Mouse (Mus musculus) testis, adult 2 months (tissue): ENCODE data around the gene Prr29. TPM values are rescaled to one million over a fixed set of nuclear protein-coding genes. Genes with fewer than 3 reads are reported as not detected.
A peak's percentile ranks its signal among the peaks of the same experiment; 100 is the strongest.

Experiments used
- H3K27ac ChIP-seq: fragments of 200-500 bp; 2 replicates; pipeline ENCODE4 v1.5.1; 2012; ENCODE audit warnings: low read depth, low read length; ENCODE audit not compliant: control insufficient read depth, insufficient read depth
- H3K27me3 ChIP-seq: fragments of 200-500 bp; 2 replicates; pipeline ENCODE4 v1.6.1; 2012; ENCODE audit warnings: mild to moderate bottlenecking, low read length, moderate library complexity; ENCODE audit not compliant: control insufficient read depth, insufficient read depth
- H3K36me3 ChIP-seq: fragments of 200-500 bp; 2 replicates; pipeline ENCODE4 v1.6.1; 2012; ENCODE audit warnings: mild to moderate bottlenecking, low read length; ENCODE audit not compliant: control insufficient read depth, insufficient read depth
- H3K4me1 ChIP-seq: fragments of 200-500 bp; 2 replicates; pipeline ENCODE4 v1.6.1; 2012; ENCODE audit warnings: low read length; ENCODE audit not compliant: control insufficient read depth, insufficient read depth
- H3K4me3 ChIP-seq: fragments of 200-500 bp; 2 replicates; pipeline ENCODE4 v1.5.1; 2012; ENCODE audit warnings: low read depth, mild to moderate bottlenecking, low read length, moderate library complexity, mixed read lengths; ENCODE audit not compliant: control insufficient read depth
- CTCF ChIP-seq: fragments of 200-500 bp; IDR thresholded peaks from 2 replicates; pipeline ENCODE4 v1.5.1; 2012; ENCODE audit warnings: low read depth, mild to moderate bottlenecking, inconsistent platforms, low read length, moderate library complexity; ENCODE audit not compliant: control insufficient read depth, insufficient read depth, insufficient replicate concordance
- POLR2A ChIP-seq: fragments of 200-500 bp; IDR thresholded peaks from 2 replicates; pipeline ENCODE4 v1.6.1; 2012; ENCODE audit warnings: low read depth, mild to moderate bottlenecking, inconsistent platforms, low read length, moderate library complexity; ENCODE audit not compliant: control insufficient read depth
- polyA plus RNA-seq: library from polyadenylated mRNA; depleted of rRNA; stranded (reverse); fragments of >200 nt; gene quantifications from 2 replicates; pipeline ENCODE4 v1.2.3, GENCODE M21; 2012

Prr29 gene
- polyA plus RNA-seq, 1 experiment, result 0.40 TPM

DNA sequence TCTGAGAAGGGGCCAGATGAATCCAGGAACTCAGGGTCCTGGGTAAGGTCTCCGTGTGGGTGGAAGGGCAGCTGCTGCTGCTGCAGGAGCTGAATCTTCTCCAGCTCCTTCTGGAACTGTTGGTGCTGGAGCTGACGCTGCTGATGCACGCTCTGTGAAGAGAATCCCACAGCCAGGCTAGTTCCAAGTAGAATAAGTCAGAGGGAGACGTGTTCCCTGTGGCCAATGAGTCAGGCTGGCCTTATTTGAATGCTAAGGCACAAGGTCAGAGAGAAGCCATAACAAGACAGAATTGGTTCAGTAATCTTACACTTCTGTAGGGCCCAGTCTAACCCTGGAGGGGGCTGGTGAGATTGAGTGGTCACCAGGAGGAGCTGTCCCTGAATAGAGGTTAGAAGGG is 44.7 kb downstream of the Prr29 start:
- TF ChIP-seq POLR2A (no peak), CTCF (no peak)
- Histone ChIP-seq H3K4me1 (no peaks in the 10 kb centered on the region), H3K27ac (no peak overlapping the region), H3K4me3 (no peak overlapping the region), H3K27me3 (no peaks in the 10 kb centered on the region), H3K36me3 (no peaks in the 10 kb centered on the region; the same call in 1 of the 2 replicates)

DNA sequence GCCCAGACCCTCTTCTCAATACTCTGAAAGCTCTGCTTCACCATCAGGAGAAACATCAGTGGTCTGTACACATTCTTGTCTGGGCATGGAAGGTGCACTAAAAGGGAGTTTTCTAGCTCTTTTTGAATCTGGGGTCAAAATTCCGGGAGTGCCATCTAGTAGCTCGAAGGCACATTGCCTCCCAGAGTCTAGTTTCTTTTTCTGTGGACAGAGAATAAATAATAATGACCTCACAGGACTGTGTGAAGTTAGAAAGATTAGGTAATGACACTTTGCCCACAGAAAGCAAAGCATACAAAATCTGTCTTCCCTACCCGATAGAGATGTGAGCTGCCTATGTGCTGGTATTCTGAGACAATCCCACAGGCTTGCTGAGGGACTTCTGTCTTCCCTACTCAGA is 45.2 kb downstream of the Prr29 start:
- Histone ChIP-seq H3K36me3 (no peaks in the 10 kb centered on the region; the same call in 1 of the 2 replicates), H3K4me1 (no peaks in the 10 kb centered on the region), H3K27ac (no peak overlapping the region), H3K4me3 (no peak overlapping the region), H3K27me3 (no peaks in the 10 kb centered on the region)
- TF ChIP-seq CTCF, result no peak
- TF ChIP-seq POLR2A, result no peak

DNA sequence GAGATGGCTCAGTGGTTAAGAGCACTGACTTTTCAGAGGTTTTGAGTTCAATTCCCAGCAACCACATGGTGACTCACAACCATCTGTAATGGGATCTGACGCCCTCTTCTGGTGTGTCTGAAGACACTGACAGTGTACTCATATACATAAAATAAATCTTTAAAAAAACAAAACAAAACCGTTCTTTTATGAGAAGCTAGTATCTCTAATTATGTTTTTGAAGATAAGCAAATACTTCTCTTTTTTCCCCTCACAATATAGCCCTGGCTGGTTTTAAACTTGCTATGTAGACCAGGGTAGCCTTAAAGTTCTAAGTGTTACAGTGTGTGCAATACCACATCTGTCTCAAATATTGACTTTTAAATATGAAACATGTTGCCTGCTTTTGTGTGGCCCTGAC is 45.9 kb downstream of the Prr29 start:
- Histone ChIP-seq H3K27ac (no peak overlapping the region), H3K27me3 (no peaks in the 10 kb centered on the region), H3K4me1 (no peaks in the 10 kb centered on the region), H3K4me3 (no peak overlapping the region), H3K36me3 (no peaks in the 10 kb centered on the region; the same call in 1 of the 2 replicates)
- TF ChIP-seq CTCF (no peak), POLR2A (no peak)

DNA sequence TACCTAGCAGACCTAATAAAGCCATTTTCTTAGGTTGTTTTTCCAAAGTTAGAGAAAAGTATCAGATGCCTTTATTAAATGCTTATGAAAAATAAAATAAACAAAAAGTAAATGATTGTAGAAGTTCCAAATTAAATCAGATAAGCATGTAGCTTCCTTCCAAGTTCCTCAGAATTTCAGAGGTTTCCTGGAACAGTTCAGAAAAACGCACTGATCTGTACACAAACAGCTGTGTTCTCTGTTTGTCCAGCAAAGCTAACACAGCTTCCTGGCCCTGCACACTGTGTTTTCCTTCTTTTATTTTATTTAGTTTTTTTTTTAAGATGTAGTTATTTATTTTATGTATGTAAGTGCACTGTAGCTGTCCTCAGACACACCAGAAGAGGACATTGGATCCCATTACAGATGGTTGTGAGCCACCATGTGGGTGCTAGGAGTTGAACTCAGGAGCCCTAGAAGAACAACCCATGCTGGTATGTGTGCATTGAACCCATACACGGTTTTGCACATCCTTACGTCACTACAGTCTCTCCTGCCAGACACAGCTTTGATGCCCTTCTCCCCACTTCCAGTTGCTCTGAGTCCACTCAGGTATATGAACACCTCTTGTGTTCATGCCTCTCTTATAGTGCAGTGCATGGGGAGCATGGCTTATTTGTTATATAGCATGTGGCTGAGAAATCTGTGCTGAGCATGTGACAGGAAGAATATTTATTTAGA is 47.5 kb downstream of the Prr29 start:
- Histone ChIP-seq H3K27me3 (no peaks in the 10 kb centered on the region), H3K36me3 (no peaks in the 10 kb centered on the region; the same call in 1 of the 2 replicates), H3K27ac (no peak overlapping the region), H3K4me1 (no peaks in the 10 kb centered on the region), H3K4me3 (no peak overlapping the region)
- TF ChIP-seq POLR2A, result no peak
- no peak for TF ChIP-seq CTCF

DNA sequence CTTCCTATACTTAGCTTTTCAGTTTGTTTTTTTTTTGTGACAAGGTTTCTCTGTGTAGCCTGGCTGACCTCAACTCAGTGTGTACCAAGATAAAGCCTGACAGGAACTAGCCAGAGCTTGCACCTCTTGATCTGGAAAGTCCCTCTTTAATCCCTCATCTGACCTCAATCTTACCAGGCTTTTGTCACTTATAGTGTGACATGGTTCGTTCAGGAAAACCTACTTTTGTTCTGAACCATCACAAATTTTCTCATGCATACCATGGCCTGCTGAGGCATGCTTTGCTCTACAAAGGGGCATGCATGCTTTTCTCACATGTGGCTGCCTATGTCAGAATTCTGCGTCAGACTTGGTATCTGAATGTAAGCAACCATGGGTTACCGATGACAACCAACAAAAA is 51.1 kb downstream of the Prr29 start:
- TF ChIP-seq CTCF, result no peak
- no peak for TF ChIP-seq POLR2A

DNA sequence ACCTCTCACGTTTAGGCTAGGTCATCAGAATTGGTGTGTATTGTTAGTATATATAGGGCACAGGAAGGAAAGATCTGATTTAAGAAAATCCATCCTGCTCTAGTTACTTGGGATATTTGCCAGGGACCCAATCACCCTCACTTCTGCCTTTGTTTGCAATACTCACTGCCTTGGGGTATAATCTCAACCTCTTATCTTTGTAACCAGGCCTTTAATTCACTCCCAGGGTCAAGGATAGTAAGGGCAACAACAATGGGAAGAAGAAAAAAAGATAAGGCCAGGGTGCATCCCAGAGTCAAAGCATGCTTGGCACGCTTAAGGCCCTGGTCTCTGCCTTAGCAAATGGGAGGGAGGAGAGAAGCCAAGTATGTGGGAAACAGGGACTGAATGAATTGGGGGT is 52.6 kb downstream of the Prr29 start:
- no peaks in the 10 kb centered on the region for H3K4me1 ChIP-seq
- no peak for TF ChIP-seq CTCF
- no peak for TF ChIP-seq POLR2A
- no peak overlapping the region for H3K4me3 ChIP-seq
- no peaks in the 10 kb centered on the region for H3K27me3 ChIP-seq
- no peak overlapping the region for H3K27ac ChIP-seq
- no peaks in the 10 kb centered on the region for H3K36me3 ChIP-seq

More for the DNA sequence above, 51.1 kb downstream of the Prr29 start:
- no peaks in the 10 kb centered on the region for H3K36me3 ChIP-seq
- no peak overlapping the region for H3K4me3 ChIP-seq
- no peak overlapping the region for H3K27ac ChIP-seq
- no peaks in the 10 kb centered on the region for H3K4me1 ChIP-seq
- no peaks in the 10 kb centered on the region for H3K27me3 ChIP-seq

DNA sequence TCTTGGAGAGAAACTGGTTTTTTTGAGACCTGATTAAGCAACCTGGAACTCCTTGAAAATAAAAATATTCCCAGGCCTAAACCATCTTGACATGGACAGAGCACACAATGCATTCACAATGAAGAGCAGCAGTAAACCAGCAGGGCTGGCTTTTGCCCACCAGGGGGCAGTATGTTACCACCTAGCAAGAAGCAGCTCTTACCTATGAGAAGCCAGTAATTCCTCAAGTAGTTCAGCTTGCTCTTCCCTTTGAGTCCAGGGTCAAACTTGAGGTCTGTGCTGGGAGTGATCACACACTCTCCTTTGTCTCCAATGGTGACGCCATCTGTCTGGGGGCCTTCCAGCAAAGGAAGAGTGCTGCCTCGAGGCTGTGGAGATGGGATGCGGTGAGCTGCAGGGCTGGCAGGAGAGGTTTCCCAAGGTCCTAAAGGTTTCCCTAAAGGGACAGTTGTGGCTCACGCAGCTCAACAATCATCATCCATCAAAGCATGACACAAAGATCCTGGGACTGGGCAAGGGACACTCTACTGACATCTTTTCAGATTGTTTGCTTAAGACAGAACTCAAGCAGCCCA is 53.4 kb downstream of the Prr29 start:
- Histone ChIP-seq H3K27ac (no peak overlapping the region), H3K4me3 (no peak overlapping the region), H3K36me3 (no peaks in the 10 kb centered on the region), H3K27me3 (no peaks in the 10 kb centered on the region), H3K4me1 (no peaks in the 10 kb centered on the region)
- TF ChIP-seq POLR2A (no peak), CTCF (peak; percentile 70; the same call in 1 of the 2 replicates)
